Mouse (Mus musculus): Measurements from ENCODE around the gene Myo5a. TPM values are rescaled to one million over a fixed set of nuclear protein-coding genes. Genes with fewer than 3 reads are reported as not detected.

Myo5a gene
- polyA plus RNA-seq, 2 experiments, result 1.3 to 1.6 TPM

DNA sequence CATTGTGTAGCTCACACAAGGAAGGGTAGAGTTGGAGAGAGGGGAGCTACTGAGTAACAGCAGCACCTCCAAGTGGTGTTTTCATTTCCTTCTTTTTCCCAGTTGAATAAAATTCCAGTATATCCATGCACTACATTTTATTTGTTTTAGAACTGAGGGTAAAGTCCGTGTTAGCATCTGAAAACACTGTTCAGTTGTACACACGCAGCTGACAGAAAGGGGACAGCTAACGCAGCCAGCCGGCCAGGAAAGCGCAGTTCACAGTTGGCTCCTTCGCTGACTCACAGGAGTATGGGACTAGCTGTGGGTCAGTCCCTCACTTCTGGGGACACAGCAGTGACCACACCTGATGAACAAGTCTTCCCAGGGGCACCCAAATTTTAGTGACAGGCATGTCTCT is 196.3 kb downstream of the Myo5a start:
- H3K36me3 ChIP-seq (replicated peaks; ENCODE audit: control insufficient read depth, insufficient read depth, low read depth), result no peaks in the 10 kb centered on the region
- H3K27ac ChIP-seq, result no peak overlapping the region
- TF ChIP-seq CTCF (IDR thresholded peaks at IDR 0.05; ENCODE audit: low read depth), result no peak
- no peak for TF ChIP-seq EP300 (IDR thresholded peaks at IDR 0.05; ENCODE audit: low read depth)
- H3K27me3 ChIP-seq (ENCODE audit: control insufficient read depth, insufficient read depth, low read length), result no peaks in the 10 kb centered on the region
- WGBS (ENCODE audit: insufficient replicate concordance), result 70% methylated on average over 6 of the region's 6 CpGs
- H3K4me3 ChIP-seq (ENCODE audit: insufficient read depth in 1 of 2, low read depth in 2 of 2, low read length in 2 of 2), result no peak overlapping the region
- H3K4me1 ChIP-seq (replicated peaks; ENCODE audit: control insufficient read depth in 2 of 2, insufficient read depth in 2 of 2, low read length in 1 of 2), result peaks cover 0 to 2% of the 10 kb centered on the region in 2 experiments; a peak in 1 of 4 replicates
- DNase-seq (ENCODE audit: low read depth in 3 of 3, low spot score in 3 of 3) (no peak), ATAC-seq (ENCODE audit: insufficient read depth) (no peak)
- no peak overlapping the region for H3K9ac ChIP-seq (replicated peaks)
- no peak overlapping the region for H3K4me2 ChIP-seq (ENCODE audit: low read depth)
- H3K9me3 ChIP-seq (ENCODE audit: control insufficient read depth, low read length), result no peaks in the 10 kb centered on the region

DNA sequence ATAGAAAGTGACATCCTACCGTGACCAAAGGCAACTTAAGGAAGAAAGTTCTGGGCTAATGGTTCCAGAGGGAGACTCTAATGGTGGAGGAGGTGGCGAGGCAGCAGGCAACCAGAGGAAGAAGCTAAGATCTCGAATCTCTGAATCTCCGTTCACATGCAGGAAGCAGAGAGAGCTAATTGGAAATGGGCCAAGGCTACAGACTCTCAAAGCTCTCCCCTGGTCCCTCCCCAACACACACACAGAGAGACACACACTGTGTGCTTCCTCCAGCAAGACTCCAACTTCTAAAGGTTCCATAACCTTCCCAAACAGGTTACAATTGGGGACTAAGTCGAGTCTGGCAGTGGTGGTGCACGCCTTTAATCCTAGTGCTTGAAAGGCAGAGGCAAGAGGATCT is 199.6 kb downstream of the Myo5a start:
- Histone ChIP-seq H3K4me2 (ENCODE audit: low read depth) (no peak overlapping the region), H3K36me3 (replicated peaks; ENCODE audit: control insufficient read depth, insufficient read depth, low read depth) (no peaks in the 10 kb centered on the region), H3K4me1 (replicated peaks; ENCODE audit: control insufficient read depth in 2 of 2, insufficient read depth in 2 of 2, low read length in 1 of 2) (peaks cover 0 to 2% of the 10 kb centered on the region in 2 experiments; a peak in 1 of 4 replicates), H3K9ac (replicated peaks) (no peak overlapping the region), H3K9me3 (ENCODE audit: control insufficient read depth, low read length) (no peaks in the 10 kb centered on the region), H3K27ac (no peak overlapping the region), H3K4me3 (ENCODE audit: insufficient read depth in 1 of 2, low read depth in 2 of 2, low read length in 2 of 2) (no peak overlapping the region), H3K27me3 (ENCODE audit: control insufficient read depth, insufficient read depth, low read length) (no peaks in the 10 kb centered on the region)
- TF ChIP-seq EP300 (IDR thresholded peaks at IDR 0.05; ENCODE audit: low read depth) (no peak), CTCF (IDR thresholded peaks at IDR 0.05; ENCODE audit: low read depth) (no peak)
- DNase-seq (ENCODE audit: low read depth in 3 of 3, low spot score in 3 of 3), result no peak
- WGBS (ENCODE audit: insufficient replicate concordance), result 44% methylated on average over 6 of the region's 6 CpGs
- ATAC-seq (ENCODE audit: insufficient read depth), result no peak

DNA sequence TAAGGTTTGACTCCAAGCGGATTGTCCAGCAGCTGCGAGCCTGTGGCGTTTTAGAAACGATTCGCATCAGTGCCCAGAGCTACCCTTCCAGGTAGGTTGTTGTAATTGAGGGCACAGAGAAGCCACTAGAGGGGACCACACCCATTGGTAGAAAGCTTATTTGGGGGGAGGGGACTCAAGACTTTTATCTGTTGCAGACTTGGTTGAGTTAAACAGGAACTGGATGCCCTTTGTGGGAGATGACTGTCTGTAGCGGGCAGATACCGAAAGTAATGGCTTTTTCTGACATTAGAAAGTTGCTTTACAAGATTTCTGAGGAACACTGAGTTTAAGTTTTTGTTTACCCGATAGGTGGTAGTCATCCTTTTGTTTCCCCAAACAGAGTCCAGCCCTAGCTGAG is 200.7 kb downstream of the Myo5a start:
- no peak overlapping the region for H3K4me3 ChIP-seq (ENCODE audit: insufficient read depth in 1 of 2, low read depth in 2 of 2, low read length in 2 of 2)
- H3K4me2 ChIP-seq (ENCODE audit: low read depth), result no peak overlapping the region
- no peaks in the 10 kb centered on the region for H3K36me3 ChIP-seq (replicated peaks; ENCODE audit: control insufficient read depth, insufficient read depth, low read depth)
- H3K9me3 ChIP-seq (ENCODE audit: control insufficient read depth, low read length), result no peaks in the 10 kb centered on the region
- DNase-seq (ENCODE audit: low read depth in 3 of 3, low spot score in 3 of 3), result no peak
- TF ChIP-seq CTCF (IDR thresholded peaks at IDR 0.05; ENCODE audit: low read depth) (no peak), EP300 (IDR thresholded peaks at IDR 0.05; ENCODE audit: low read depth) (no peak)
- WGBS (ENCODE audit: insufficient replicate concordance), result 56% methylated on average over 8 of the region's 8 CpGs
- no peaks in the 10 kb centered on the region for H3K27me3 ChIP-seq (ENCODE audit: control insufficient read depth, insufficient read depth, low read length)
- H3K27ac ChIP-seq, result no peak overlapping the region
- H3K9ac ChIP-seq (replicated peaks), result no peak overlapping the region
- peaks cover 0 to 2% of the 10 kb centered on the region in 2 experiments; a peak in 1 of 4 replicates for H3K4me1 ChIP-seq (replicated peaks; ENCODE audit: control insufficient read depth in 2 of 2, insufficient read depth in 2 of 2, low read length in 1 of 2)
- no peak for ATAC-seq (ENCODE audit: insufficient read depth)

Other genes with a start within 250 kb of the Myo5a start
- 0.84 and 1.1 TPM in 2 replicates for gene Onecut1, start 209.1 kb upstream of the Myo5a start, polyA plus RNA-seq (2012; rRNA removed)
- 0.77 and 1.6 TPM in 2 replicates for gene Onecut1, start 209.1 kb upstream of the Myo5a start, polyA plus RNA-seq (2014; fragmentation: Nextera tagmentation; extraction: Ambion mirVana)
- 0.78 TPM in 2 replicates for gene Fam214a, start 118.1 kb upstream of the Myo5a start, polyA plus RNA-seq (2012; rRNA removed)
- gene Fam214a, start 118.1 kb upstream of the Myo5a start, polyA plus RNA-seq (2014; fragmentation: Nextera tagmentation; extraction: Ambion mirVana), result 1.5 TPM in 2 replicates
- gene Arpp19, start 33.4 kb upstream of the Myo5a start, polyA plus RNA-seq (2012; rRNA removed), result 11.6 and 31.4 TPM in 2 replicates
- 151 and 156 TPM in 2 replicates for gene Arpp19, start 33.4 kb upstream of the Myo5a start, polyA plus RNA-seq (2014; fragmentation: Nextera tagmentation; extraction: Ambion mirVana)
- 0.52 and 0.93 TPM in 2 replicates for gene Myo5c, start 161.0 kb downstream of the Myo5a start, polyA plus RNA-seq (2012; rRNA removed)
- gene Myo5c, start 161.0 kb downstream of the Myo5a start, polyA plus RNA-seq (2014; fragmentation: Nextera tagmentation; extraction: Ambion mirVana), result 0.41 and 0.51 TPM in 2 replicates
- 0.89 and 1.1 TPM in 2 replicates for gene Gnb5, start 235.3 kb downstream of the Myo5a start, polyA plus RNA-seq (2012; rRNA removed)
- gene Gnb5, start 235.3 kb downstream of the Myo5a start, polyA plus RNA-seq (2014; fragmentation: Nextera tagmentation; extraction: Ambion mirVana), result 1.2 TPM in 2 replicates